Mouse (Mus musculus) liver, embryonic 13.5 days (tissue): Measurements from ENCODE around the gene Cd164. TPM values are rescaled to one million over a fixed set of nuclear protein-coding genes. Genes with fewer than 3 reads are reported as not detected.
A peak's percentile ranks its signal among the peaks of the same experiment; 100 is the strongest.
"Not testable (repeated sequence)": the region's sequence is repeated elsewhere in the genome, so short reads cannot be mapped to it uniquely, and the experiment has no call there.

ENCODE experiments used
- ATAC-seq: fragments of 200-750 bp; cut with Nextera tagmentation; 2 replicates; pipeline ENCODE4 v1.8.0; 2017; ENCODE audit warnings: low read depth, mild to moderate bottlenecking, moderate number of reproducible peaks, moderate library complexity
- DNase-seq: peaks from one replicate; pipeline ENCODE4 v3.0.0; 2022
- H3K27ac ChIP-seq: fragments of 300-500 bp; sonication (generic); 2 replicates; pipeline ENCODE4 v1.5.1; 2015; ENCODE audit warnings: moderate library complexity, mild to moderate bottlenecking, inconsistent platforms
- H3K27me3 ChIP-seq: fragments of 300-500 bp; sonication (generic); 2 replicates; pipeline ENCODE4 v1.6.1; 2015; ENCODE audit warnings: mild to moderate bottlenecking, inconsistent platforms
- H3K36me3 ChIP-seq: fragments of 300-500 bp; sonication (generic); 2 replicates; pipeline ENCODE4 v1.6.1; 2015; ENCODE audit warnings: mild to moderate bottlenecking, inconsistent platforms
- H3K4me1 ChIP-seq: fragments of 300-500 bp; sonication (generic); replicated peaks from 2 replicates; pipeline ENCODE4 v1.6.1; 2015; ENCODE audit warnings: inconsistent platforms
- H3K4me2 ChIP-seq: fragments of 300-500 bp; sonication (generic); 2 replicates; pipeline ENCODE4 v1.6.1; 2015; ENCODE audit warnings: inconsistent platforms, mild to moderate bottlenecking, moderate library complexity
- H3K4me3 ChIP-seq: fragments of 300-500 bp; sonication (generic); replicated peaks from 2 replicates; pipeline ENCODE4 v1.5.1; 2015; ENCODE audit warnings: mild to moderate bottlenecking, inconsistent platforms
- H3K9ac ChIP-seq: fragments of 300-500 bp; sonication (generic); 2 replicates; pipeline ENCODE4 v1.6.1; 2015; ENCODE audit warnings: mild to moderate bottlenecking, inconsistent platforms
- H3K9me3 ChIP-seq: fragments of 300-500 bp; sonication (generic); replicated peaks from 2 replicates; pipeline ENCODE4 v1.6.1; 2016; ENCODE audit warnings: inconsistent platforms
- WGBS: fragments of 180-500 bp; shearing (Covaris S2); methylation state at CpG from one replicate; pipeline ENCODE4 v1.1.7; 2015; ENCODE audit not compliant: insufficient replicate concordance; 5-methylcytosine and 5-hydroxymethylcytosine counted together
- polyA plus RNA-seq: library from polyadenylated mRNA; unstranded; fragments of >200 nt; fragmentation: Nextera tagmentation; extraction: Ambion mirVana; gene quantifications from 2 replicates; pipeline ENCODE4 v1.2.1, GENCODE M21; 2015

Cd164 gene
- polyA plus RNA-seq, 1 experiment from 2014 or later = 61.1 TPM

DNA sequence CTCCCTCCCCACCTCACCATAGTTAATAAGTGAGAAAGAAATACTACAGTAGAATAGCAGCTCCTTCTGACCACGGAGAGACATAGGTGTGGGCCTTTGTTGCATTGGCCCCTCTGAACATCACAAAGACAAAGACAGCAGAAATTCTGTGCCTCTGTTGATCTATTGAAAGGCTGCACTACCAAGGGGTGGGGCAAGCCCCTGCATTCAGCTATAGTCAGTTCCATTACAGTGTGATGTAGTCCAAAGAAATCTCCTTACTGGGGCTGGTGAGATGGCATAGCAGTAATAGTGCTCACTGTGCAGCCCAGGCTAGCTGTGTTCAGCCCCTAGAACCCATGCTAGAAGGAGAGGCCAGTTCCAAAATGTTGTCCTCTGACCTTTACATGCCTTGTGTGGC, 14.2 kb upstream of the Cd164 start:
- H3K4me1 ChIP-seq = no peaks in the 10 kb centered on the region
- 75% methylated on average over 1 of the region's 1 CpGs for WGBS
- DNase-seq = no peak
- no peaks in the 10 kb centered on the region for H3K9me3 ChIP-seq
- no peaks in the 10 kb centered on the region for H3K36me3 ChIP-seq
- H3K4me2 ChIP-seq = no peak overlapping the region
- no peak overlapping the region for H3K9ac ChIP-seq
- no peak for ATAC-seq
- no peak overlapping the region for H3K27ac ChIP-seq
- no peak overlapping the region for H3K4me3 ChIP-seq
- no peaks in the 10 kb centered on the region for H3K27me3 ChIP-seq

DNA sequence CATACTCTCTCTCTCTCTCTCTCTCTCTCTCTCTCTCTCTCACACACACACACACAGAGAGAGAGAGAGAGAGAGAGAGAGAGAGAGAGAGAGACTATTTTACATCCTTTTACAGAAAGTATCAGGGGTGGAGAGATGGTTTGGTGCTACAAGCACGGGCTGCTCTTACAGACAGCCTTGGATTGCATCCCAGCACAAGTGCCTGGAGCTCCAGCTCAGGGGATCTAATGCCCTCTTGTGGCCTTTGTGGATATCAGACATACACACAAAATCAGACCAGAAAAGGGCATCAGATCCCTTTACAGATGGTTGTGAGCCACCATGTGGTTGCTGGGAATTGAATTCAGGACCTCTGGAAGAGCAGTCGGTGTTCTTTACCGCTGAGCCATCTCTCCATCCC, 13.8 kb upstream of the Cd164 start:
- 9% methylated on average over 3 of the region's 3 CpGs for WGBS
- ATAC-seq = not testable (repeated sequence)

DNA sequence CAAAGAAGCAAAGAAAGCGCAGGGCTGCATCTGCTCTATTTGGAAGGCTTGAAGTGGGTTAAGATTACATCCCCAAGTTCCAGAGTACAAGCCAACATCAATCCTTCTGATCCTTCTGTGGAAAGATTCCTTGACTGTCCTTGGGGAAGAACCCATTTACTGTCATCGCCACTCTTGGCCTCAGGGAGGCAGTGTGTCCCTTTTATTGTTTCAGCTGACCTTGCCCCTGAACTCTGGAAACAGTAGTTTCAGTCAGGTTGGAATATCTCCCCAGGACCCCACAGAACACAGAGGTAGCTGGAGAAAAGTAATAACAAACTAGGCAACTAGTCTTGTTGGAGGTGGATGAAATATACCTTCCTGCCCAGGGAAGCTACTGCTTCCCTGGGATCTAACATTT, 10.1 kb upstream of the Cd164 start:
- H3K4me3 ChIP-seq = no peak overlapping the region
- 28% methylated on average over 2 of the region's 2 CpGs for WGBS
- no peaks in the 10 kb centered on the region for H3K4me1 ChIP-seq
- no peaks in the 10 kb centered on the region for H3K9me3 ChIP-seq
- no peaks in the 10 kb centered on the region for H3K36me3 ChIP-seq
- no peak for ATAC-seq
- no peak overlapping the region for H3K27ac ChIP-seq
- no peak overlapping the region for H3K4me2 ChIP-seq
- DNase-seq = no peak
- H3K9ac ChIP-seq = no peak overlapping the region
- no peaks in the 10 kb centered on the region for H3K27me3 ChIP-seq

More for the DNA sequence above, 13.8 kb upstream of the Cd164 start:
- H3K27me3 ChIP-seq, H3K9ac ChIP-seq, H3K36me3 ChIP-seq, H3K4me3 ChIP-seq, H3K4me1 ChIP-seq, H3K27ac ChIP-seq, H3K4me2 ChIP-seq, H3K9me3 ChIP-seq: not testable (repeated sequence)
- peak; percentile 26 for DNase-seq

DNA sequence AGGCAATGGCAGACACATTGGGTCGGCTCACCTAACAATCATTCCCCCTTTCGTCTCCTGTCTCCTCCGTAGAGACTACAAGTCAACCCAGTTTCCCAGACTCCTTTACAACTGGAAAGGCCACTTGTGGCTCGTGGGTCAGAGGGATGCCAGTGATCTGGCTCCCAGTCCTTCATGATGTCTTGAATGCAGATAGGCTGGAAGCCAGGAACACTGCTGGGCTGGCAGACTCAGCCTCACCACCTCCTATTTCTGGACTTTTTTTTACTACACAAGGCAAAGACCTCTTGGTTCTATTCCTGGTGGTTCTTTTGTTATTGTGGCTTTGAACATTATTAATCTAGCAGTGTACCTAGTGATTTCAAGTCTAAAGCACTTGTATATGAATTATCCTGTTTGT, 4.9 kb upstream of the Cd164 start:
- peaks cover 8% of the 10 kb centered on the region for H3K4me1 ChIP-seq
- no peak overlapping the region for H3K4me3 ChIP-seq
- no peak for ATAC-seq
- WGBS = 59% methylated on average over 4 of the region's 4 CpGs
- no peak overlapping the region for H3K4me2 ChIP-seq
- no peaks in the 10 kb centered on the region for H3K9me3 ChIP-seq
- H3K9ac ChIP-seq = no peak overlapping the region
- H3K27ac ChIP-seq = no peak overlapping the region
- no peaks in the 10 kb centered on the region for H3K27me3 ChIP-seq
- no peaks in the 10 kb centered on the region for H3K36me3 ChIP-seq
- no peak for DNase-seq

DNA sequence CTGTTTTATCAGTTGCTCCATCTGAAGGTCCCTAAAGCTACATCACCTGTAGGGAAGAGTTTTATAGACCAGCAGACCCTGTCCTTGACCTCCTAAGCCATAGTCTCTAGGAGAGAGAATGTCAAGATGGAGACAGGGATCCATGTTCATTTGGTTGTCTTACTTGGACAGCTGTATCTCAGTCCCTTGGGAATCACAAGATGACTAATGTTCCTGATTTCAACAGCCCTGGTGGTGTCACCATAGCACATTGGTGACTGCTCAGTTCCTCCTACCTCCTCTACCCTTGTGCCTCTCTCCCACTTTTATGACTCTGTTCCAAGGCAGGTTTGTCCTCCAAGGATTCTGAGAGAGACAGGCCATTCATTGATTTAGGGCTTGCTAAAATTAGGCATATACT, 4.3 kb upstream of the Cd164 start:
- Histone ChIP-seq H3K36me3 (no peaks in the 10 kb centered on the region), H3K27me3 (no peaks in the 10 kb centered on the region), H3K4me1 (peaks cover 8% of the 10 kb centered on the region), H3K9ac (no peak overlapping the region), H3K9me3 (no peaks in the 10 kb centered on the region), H3K4me3 (no peak overlapping the region), H3K27ac (no peak overlapping the region), H3K4me2 (no peak overlapping the region)
- no peak for DNase-seq
- ATAC-seq = no peak

DNA sequence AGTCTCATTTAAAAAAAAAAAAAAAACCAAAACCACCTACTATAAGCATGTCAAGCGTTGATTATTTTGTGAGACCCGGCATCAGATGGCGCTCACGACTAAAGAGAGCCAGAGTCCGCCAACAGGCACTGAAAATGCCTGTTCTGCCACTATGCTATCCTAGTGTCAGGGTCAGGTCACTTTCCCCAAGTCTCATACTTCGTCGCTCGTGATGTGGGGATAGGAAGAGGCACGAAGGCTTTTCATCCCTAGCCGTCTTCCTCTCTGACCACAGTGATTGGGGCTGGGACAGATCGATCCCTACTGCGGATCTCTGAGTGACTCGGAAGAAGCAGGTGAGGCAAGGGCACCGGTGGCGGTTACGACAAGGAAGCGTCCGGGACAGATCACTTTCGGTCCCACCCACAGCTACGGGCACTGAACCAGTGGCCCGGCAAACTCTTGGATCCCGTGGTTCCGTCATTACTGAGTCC, 670 bp upstream of the Cd164 start:
- Histone ChIP-seq H3K36me3 (peaks cover 2% of the 10 kb centered on the region; the same call in 1 of the 2 replicates), H3K4me2 (peak overlapping the region; percentile 78), H3K27ac (peak overlapping the region; percentile 89), H3K4me1 (peaks cover 34% of the 10 kb centered on the region), H3K9me3 (no peaks in the 10 kb centered on the region), H3K9ac (peak overlapping the region; percentile 89), H3K27me3 (no peaks in the 10 kb centered on the region), H3K4me3 (peak overlapping the region; percentile 84)
- WGBS = under 1% methylated on average over 23 of the region's 23 CpGs
- DNase-seq (peak; percentile 76), ATAC-seq (peak; percentile 76)

DNA sequence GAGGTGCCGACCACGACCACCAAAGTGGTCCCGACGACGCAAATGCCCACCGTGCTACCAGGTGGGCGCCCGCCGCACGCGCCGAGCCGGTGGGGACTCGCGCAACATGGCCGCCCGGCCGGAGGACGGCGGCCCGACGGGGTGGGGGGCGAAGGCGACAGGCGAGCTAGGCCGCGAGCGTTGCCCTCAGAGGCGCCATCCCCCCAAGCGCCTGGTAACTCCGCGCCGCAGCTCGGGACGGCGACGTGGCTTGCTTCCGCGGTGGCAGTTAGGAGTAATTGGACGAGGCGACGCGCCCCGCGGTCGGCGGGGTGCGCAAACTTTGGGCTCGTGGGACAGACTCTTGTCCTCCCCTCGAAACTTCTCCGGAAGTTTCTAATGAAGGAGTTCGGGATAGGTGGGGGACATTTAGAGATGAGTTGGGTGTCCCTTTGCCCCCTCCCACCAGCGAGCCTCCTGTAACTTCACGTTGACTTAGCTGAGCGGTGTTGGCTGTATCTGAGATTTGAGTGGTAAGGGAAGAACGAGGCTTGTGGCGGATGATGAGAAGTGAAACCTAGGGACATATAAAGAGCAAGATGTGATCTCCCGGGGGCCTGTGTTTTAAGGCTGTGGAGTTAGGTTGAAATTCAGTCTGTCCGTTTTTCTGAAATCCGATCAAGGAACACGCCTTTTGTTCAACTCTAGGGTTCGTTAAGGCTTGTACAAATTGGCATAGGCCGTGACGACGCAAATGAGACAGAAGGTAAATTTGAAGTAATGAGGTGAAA, 611 bp downstream of the Cd164 start:
- no peaks in the 10 kb centered on the region for H3K9me3 ChIP-seq
- H3K36me3 ChIP-seq = peaks cover 11% of the 10 kb centered on the region
- H3K27me3 ChIP-seq = no peaks in the 10 kb centered on the region
- H3K27ac ChIP-seq = peak overlapping the region; percentile 89
- peak; percentile 52 for DNase-seq
- under 1% methylated on average over 64 of the region's 65 CpGs for WGBS
- peak overlapping the region; percentile 89 for H3K9ac ChIP-seq
- peak overlapping the region; percentile 78 for H3K4me2 ChIP-seq
- peak; percentile 42 for ATAC-seq
- H3K4me3 ChIP-seq = peak overlapping the region; percentile 84
- H3K4me1 ChIP-seq = peaks cover 39% of the 10 kb centered on the region

DNA sequence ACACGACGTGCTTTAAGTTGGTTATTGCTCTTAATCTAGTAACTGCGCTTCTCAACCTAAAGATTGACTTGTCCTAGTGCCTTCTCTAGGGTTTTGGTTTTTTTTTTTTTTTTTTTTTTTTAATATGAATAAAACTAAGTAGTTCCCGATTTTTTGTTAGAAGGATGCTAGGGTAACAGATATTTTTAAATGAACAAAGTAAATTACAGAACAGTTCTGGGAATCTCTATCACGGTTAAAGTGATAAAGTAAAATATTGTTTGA, 1.1 kb downstream of the Cd164 start:
- 3% methylated on average over 5 of the region's 5 CpGs for WGBS
- no peak for ATAC-seq
- peak overlapping the region; percentile 89 for H3K9ac ChIP-seq
- H3K27me3 ChIP-seq = no peaks in the 10 kb centered on the region
- H3K4me1 ChIP-seq = peaks cover 42% of the 10 kb centered on the region
- H3K4me2 ChIP-seq = peak overlapping the region; percentile 78
- peaks cover 13% of the 10 kb centered on the region for H3K36me3 ChIP-seq
- H3K4me3 ChIP-seq = peak overlapping the region; percentile 84
- H3K27ac ChIP-seq = peak overlapping the region; percentile 89
- no peak for DNase-seq
- H3K9me3 ChIP-seq = no peaks in the 10 kb centered on the region

DNA sequence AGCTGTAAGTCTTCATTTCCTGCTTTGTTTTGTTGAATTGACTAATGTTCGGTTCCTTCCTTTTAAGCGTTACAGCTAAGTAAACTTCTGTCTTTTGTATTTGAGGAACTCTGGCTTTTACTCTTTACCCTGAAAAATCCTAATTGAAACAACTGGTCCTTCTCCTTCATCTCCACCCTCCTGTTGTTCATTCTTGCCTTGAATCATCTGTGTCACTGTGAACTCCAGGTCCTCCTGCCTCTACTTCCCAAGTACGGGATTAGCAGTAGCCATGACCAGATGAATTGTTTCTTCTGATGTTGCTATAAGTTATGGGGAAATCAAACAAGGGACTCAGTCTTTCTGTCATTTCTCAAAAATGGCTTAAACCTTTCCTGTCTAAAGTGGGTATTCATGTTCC, 4.2 kb downstream of the Cd164 start:
- peaks cover 38% of the 10 kb centered on the region for H3K4me1 ChIP-seq
- DNase-seq = no peak
- H3K4me3 ChIP-seq = no peak overlapping the region
- H3K9ac ChIP-seq = no peak overlapping the region
- no peak overlapping the region for H3K4me2 ChIP-seq
- no peaks in the 10 kb centered on the region for H3K9me3 ChIP-seq
- no peaks in the 10 kb centered on the region for H3K27me3 ChIP-seq
- no peak for ATAC-seq
- no peak overlapping the region for H3K27ac ChIP-seq
- WGBS = 71% methylated on average over 3 of the region's 3 CpGs
- H3K36me3 ChIP-seq = peaks cover 33% of the 10 kb centered on the region

DNA sequence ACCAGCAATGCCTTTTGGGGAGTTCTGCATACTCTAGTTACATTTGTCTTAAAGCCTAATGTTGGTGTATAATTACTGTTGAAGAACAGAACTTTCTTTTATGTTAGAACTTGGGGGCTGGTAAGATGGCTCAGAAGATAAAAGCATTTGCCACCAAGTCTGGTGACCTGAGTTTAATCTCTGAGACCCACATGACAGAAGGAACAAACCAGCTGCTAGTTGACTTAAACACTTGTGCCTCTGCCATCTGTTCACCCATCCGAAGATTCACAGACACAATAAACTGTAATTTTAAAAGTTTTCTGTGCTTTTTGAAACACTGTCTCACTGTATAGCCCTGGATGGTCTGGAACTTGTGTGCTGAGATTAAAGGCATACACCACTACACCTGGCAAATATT, 6.5 kb downstream of the Cd164 start:
- H3K4me1 ChIP-seq = peaks cover 36% of the 10 kb centered on the region
- peaks cover 51% of the 10 kb centered on the region for H3K36me3 ChIP-seq
- H3K4me3 ChIP-seq = no peak overlapping the region
- no peaks in the 10 kb centered on the region for H3K27me3 ChIP-seq
- no peaks in the 10 kb centered on the region for H3K9me3 ChIP-seq
- H3K4me2 ChIP-seq = no peak overlapping the region
- WGBS = 54% methylated on average over 1 of the region's 1 CpGs
- no peak overlapping the region for H3K27ac ChIP-seq
- DNase-seq = no peak
- no peak for ATAC-seq
- no peak overlapping the region for H3K9ac ChIP-seq

DNA sequence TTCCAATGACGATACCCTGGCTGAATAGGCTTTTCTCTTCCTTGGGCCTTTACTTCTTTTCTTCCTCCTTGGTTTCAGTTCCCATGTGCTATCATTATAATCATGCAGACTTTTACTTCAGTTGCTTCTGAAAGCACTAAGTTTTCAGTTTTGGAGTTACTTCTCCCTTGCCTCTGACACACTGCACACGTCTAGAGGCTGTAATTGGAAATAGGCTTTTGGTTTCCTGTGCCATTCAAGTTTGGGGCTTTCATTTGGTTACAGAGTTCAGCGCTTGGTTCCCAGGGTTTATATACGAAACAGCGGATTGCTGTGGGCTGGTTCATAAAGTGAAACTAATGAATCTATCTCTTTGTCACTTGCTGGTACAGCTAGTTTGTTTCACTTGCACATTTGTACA, 10.8 kb downstream of the Cd164 start:
- Histone ChIP-seq H3K27me3 (no peaks in the 10 kb centered on the region), H3K9me3 (no peaks in the 10 kb centered on the region), H3K4me2 (no peak overlapping the region), H3K36me3 (peaks cover 44% of the 10 kb centered on the region), H3K9ac (no peak overlapping the region), H3K27ac (no peak overlapping the region), H3K4me3 (no peak overlapping the region), H3K4me1 (peaks cover 7% of the 10 kb centered on the region; the same call in 1 of the 2 replicates)
- 73% methylated on average over 5 of the region's 5 CpGs for WGBS
- DNase-seq (no peak), ATAC-seq (no peak)

DNA sequence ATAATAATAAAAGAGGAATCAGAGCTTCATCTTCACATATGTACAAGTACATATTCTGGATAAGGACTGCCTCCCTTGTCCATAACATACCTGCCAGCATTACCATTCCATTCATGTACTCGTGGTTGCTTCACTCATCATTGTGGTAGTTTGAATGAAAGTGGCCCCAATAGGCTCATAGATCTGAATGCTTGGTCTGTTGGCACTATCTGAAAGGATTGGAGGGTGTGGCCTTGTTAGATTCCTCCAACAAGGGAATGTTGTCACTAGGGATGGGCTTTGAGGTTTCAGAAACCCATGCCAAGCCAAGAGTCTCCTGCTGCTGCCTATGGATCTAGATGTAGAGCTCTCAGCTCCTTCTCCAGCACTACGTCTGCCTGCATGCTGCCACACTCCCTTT, 16.8 kb downstream of the Cd164 start:
- Histone ChIP-seq H3K9me3 (no peaks in the 10 kb centered on the region), H3K4me3 (no peak overlapping the region), H3K27ac (no peak overlapping the region), H3K9ac (no peak overlapping the region), H3K27me3 (no peaks in the 10 kb centered on the region), H3K36me3 (peaks cover 4% of the 10 kb centered on the region), H3K4me1 (no peaks in the 10 kb centered on the region), H3K4me2 (no peak overlapping the region)
- WGBS = 57% methylated on average over 2 of the region's 2 CpGs
- DNase-seq = no peak
- no peak for ATAC-seq
